Mouse (Mus musculus) cerebellum, adult 8-10 months (tissue): ENCODE results near the gene Ywhab.

ENCODE experiments used
- DNase-seq: peaks from one replicate; pipeline ENCODE4 v3.0.0; 2022

Ywhab gene

DNA sequence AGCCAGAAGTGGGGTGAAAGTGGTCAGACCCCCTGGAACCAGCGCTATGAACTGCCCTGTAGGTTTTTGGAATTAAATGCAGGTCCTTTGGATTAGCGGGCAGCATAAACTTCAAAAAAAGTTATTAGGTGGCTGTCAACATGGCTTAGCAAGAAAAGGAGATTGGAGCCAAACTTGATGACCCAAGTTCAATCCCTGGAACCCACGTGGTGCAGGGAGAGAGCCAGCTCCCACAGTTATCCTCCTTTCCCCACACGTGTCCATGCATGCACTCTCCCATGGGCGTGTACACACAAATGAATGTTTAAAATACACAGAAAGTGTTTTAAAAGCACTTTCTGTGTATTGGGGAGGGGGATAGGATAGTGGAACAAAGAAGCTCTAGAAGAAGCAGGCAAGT lies 15.7 kb downstream of the Ywhab start:
- DNase-seq = no peak

DNA sequence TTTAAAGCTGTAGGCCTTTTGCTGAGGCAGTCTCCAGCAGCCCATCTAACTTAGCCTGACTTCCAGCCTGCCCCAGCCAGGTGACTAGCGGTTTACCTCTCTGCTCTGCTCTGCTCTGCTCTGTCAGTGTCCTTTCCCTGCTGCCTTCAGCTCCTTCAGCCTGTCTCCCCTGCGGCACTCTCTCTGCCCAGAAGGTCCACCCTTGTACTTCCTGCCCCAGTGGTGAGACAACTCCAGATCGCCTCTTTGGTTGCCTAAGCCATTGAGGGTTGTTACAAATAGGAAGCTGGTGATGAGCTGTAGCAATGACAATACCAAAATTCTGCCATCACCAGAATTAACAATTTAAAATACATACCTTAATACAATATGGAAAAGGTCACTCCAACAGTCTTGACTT lies 16.2 kb downstream of the Ywhab start:
- DNase-seq = no peak

DNA sequence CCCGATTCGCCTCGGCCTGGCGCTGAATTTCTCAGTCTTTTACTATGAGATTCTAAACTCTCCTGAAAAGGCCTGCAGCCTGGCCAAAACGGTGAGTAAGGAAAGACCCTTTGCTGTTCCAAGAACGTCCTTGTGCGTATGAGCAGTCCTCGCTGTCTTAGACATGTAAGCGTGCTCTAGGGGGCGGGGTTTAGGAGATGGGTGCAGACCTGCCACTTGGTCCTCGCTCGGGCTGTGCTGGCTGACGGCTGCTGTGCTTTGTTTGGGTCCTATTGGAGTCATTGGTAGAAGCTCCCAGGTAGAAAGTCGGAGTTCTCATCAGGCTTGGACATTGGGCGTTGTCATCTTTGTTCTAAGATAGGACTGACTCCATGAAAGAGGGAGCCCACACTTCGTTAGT lies 20.5 kb downstream of the Ywhab start:
- DNase-seq = no peak

DNA sequence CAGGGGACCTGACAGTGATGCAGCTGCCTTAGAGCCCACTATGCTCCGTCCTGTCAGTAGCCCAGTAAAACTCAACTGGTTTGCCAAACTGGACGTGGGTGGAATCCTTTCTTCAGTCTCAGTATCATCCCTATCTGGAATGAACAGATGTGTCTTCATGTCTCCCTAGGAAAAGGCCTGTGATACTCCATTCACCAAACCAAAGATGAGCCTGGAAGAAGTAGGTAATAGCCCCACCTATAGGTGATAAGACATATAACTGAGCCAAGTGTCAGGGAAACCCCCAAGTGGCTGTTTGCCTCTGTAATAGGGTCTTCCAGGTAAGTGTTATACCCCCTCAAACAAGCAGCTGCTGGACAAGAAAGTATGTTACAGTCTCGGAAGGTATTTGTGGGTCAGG lies 24.1 kb downstream of the Ywhab start:
- no peak for DNase-seq

DNA sequence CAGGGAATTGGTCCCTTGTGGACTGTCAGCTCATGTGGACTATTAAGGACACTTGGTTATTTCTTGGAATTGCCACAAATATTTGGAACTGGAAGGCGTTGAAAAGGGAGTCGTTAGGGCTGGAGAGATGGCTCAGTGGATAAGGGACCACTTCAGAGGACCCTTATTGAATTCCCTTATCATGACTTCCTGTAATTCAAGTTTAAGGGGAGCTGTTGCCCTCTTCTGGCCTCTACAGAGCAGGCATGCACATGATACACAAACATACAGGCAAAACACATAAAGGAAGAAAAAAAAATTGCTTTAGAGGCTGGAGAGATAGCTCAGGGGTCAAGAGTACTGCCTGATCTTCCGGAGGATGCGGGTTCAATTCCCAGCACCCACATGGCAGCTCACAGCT lies 25.2 kb downstream of the Ywhab start:
- no peak for DNase-seq

DNA sequence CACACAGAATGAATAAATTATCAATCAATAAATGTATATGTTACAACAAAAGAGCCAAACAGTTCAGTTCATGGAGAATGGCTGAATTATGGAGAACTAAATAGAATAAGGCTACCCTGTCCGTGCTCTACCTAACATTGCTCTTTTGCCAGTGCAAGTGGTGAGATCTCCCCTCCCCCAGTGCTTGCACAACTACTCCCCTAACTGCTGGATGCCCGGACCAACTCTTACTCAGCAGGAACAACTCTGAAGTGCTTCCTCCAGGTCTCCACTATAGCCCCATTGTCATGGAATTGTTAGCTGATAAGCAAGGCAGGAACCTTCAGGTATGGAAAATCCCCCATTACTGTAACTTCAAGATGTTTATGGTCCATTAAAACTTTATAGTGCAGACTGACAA lies 27.3 kb downstream of the Ywhab start:
- no peak for DNase-seq

DNA sequence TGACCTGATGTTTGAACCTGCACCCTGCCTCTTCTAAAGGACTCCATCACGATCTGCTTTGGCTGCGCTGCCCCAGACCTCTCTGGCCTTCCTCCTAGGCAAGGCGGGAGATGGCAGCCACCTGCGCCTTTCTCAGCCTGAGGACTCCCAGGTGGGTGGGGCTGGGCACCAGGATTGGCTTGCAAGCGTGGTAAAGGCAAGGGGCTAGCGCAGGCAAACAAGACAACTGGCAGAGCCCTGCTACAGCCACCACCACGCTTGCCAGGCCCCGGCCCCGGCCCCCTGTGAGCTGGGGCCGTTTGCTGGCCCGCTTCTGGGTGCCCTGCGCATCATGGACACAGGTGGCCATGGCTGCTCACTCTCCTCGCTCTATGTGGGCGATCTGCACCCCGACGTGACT lies 30.4 kb downstream of the Ywhab start, which contains the start of gene Pabpc1l:
Pabpc1l (plus strand) TSS at position 301 of the 400 bp plus-strand sequence.
- DNase-seq = no peak

DNA sequence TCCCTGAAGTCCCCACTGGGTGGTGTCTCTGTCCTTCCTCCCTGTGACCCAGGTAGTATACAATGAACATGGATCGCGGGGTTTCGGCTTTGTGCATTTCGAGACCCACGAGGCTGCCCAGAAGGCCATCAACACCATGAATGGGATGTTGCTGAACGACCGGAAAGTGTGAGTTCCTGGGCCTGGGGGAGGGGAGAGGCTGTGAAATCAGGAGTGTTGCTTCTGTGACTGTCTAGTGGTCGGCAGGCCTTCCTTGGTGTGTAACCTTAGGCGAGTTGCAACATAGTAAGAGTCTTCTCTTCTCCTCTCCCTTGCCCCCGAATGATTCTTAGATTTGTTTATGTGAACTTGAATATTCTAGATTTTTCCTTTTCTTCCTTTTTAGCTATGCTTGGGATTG lies 36.4 kb downstream of the Ywhab start:
- DNase-seq = no peak

DNA sequence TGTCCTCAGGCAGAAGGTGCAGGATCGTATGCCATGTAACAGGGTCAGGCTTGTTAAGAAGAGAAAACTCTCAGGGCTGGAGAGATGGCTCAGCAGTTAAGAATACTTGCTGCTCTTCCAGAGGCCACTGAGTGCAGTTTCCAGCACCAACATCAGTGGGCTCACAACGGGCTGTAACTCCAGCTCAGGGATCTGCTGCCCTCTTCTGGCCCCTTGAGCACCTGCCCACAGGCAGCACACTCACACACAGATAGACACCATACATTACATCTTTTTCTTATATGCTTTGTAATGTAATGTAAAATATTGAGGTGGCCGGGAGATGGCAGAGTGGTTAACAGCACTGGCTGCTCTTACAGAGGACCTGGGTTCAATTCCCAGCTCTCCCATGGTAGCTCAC lies 38.2 kb downstream of the Ywhab start:
- DNase-seq = no peak

DNA sequence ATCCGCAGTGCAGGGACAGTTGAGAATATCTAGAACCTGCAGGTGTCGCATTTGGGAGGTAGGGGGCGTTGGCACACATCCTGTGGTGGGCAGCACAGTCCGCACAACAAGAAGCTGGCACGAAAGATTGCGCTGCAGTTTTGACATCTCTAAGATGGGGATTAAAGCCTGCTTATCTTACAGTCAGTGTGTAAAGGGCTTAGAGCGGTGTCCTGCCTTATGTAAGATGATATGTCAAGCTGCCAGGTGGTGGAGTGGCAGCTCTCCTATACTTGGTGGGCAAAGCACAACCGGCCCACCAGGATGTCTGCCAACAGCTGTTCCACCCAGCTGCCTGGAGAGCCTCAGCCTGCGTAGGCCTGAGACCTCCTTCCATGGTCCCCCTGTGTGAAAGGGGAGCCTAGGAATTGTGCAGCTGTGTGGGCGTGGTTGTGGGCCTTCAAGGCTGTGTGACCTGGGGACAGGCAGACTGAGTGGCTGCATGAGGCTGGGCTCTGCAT lies 41.8 kb downstream of the Ywhab start:
- no peak for DNase-seq

DNA sequence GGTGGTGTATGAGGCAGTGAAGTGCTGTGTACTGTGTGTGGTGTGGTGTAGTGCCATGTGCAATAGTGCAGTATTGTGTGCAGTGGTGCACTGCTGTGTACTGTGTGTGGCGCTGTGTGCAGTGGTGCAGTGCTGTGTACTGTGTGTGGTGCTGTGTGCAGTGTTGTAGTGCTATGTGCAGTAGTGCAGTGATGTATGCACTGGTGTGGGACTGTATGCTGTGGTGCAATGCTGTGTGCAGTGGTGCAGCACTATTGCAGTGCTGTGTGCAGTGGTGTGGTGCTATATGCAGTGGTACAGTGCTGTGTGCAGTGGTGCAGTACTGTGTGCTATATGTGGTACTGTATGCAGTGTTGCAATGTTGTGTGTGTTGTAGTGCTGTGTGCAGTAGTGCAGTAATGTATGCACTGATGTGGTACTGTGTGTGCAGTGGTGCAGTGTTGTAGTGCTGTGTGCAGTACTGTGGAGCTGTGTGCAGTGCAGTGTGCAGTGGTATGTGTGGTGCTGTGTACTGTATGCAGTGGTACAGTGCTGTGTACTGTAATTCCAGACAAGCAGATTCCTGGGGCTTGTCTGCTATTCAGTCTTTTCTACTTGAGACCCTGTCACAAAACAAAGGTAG lies 43.8 kb downstream of the Ywhab start:
- no peak for DNase-seq

DNA sequence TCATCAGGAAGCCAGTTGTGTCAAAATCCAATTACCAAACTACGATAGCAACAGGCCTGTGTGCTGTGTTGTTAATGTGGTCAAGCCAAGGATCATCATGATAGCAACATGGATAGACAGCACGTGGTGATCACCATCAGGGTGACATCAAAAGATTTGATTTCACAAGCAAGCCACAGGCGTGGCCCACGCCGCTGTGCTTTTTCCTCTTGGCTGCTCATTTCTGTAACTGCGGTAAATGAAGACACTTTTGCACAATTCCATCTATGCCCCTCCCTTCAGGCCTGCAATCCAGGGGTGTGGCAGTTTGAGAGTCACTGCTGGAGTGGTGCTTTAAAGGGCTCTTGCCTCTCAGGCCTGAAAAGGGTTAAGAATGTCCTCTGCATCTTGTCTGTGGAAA lies 46.2 kb downstream of the Ywhab start:
- no peak for DNase-seq

DNA sequence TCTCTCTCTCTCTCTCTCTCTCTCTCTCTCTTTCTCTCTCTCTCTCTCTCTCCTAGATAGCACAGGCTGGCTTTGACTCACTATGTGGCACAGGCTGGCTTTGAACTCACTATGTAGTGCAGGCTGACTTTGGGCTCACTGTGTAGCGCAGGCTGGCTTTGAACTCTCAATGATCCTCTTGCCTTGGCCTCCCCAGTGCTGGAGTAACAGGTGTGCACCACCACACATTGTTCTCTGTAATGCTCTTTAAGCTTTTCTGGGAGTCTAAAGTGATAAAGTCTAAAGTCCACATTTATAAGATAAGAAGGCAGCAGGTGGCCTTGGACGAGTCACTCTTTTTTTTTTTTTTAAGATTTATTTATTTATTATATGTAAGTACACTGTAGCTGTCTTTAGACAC lies 46.8 kb downstream of the Ywhab start:
- no peak for DNase-seq

DNA sequence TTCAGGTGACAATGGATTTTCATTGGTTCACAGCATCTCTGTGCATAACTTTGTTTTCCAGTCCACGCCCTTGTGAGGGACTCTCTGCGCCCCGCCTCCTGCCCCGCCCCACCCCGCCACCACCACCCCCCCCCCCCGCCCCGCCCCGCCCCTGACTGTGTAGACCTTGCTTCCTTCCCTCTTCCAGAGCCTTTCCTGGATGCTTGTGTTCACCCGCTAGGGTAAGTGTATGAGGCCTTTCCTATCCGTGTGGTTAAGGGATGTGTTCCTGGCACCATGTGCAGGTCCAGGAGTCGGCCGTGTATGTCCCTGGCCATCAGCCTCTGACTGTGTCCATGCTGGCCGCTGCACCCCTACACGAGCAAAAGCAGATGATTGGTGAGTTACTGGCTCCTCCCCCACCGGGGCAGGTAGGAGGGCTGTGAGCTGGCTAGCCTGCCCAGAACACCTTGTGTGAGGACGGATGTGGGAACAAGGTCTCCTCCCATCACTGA lies 52.5 kb downstream of the Ywhab start:
- peak; percentile 62 for DNase-seq

DNA sequence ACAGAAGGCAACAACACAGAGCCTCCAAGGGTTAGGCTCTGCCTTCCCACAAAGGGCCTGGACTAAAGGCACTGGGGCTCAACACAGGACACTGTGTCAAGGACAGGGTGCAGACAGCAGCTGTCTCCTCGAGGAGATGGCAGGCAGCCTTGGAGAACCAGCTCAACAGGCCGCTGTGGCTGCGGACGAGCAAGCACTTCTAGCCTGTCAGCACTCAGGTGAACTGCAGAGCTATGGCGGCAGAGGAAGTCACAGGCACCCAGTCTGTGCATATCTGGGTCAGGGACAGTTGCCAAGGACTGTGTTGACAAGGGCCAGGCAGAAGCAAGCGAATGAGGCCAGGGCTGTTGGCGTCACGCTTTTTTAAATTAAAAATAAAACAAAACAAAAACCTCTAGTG lies 59.0 kb downstream of the Ywhab start:
- DNase-seq = peak; percentile 80

DNA sequence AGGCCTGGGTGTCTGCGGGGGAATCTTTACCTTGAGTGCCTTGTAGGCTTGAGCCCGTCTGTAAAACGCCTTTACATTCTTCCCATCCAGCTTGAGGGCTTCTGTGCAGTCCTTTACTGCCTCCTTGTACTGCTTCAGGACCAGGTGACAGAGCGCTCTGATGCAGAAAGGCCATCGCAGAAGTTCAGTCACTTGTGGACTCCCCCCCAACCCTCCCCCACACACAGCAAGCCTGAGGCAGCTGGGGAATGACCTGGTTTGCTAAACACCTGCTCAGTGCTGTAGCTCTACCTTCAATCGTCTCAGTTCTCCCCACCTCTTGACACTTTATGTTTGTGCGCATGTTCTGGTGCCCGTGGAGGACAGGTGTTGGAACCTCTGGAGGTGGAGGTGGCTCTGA lies 59.9 kb downstream of the Ywhab start:
- DNase-seq = no peak

DNA sequence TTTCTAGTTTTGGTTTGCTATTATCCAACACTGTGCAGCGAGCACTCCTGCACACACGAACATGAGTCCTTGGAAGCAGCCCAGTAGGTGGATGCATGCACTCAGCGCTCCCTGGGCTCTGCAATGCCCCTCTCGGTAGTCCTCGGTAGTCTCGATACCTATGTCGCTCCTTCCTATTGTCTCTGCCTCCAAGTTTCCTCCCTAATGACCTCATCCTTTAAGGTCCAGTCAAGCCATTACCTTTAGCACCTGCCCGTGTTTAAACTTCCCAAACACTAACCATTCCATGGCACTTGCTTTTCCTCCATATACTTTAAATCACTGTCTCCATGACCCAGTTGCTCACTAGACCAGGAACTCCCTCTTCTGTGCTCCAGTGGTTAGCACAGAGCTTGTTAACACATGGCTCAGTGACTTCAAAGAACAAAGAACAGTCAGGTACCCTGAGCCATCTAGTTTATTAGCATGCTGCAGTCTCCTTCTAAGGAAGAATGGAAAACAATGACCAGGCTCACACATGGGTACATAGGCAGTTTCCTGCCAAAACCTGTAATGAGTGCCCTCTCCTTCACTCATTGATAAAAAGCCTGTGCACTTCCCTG lies 65.0 kb downstream of the Ywhab start:
- no peak for DNase-seq
